9 mouse cellular contexts compared by ENCODE assay signal in the genomic region with DNA sequence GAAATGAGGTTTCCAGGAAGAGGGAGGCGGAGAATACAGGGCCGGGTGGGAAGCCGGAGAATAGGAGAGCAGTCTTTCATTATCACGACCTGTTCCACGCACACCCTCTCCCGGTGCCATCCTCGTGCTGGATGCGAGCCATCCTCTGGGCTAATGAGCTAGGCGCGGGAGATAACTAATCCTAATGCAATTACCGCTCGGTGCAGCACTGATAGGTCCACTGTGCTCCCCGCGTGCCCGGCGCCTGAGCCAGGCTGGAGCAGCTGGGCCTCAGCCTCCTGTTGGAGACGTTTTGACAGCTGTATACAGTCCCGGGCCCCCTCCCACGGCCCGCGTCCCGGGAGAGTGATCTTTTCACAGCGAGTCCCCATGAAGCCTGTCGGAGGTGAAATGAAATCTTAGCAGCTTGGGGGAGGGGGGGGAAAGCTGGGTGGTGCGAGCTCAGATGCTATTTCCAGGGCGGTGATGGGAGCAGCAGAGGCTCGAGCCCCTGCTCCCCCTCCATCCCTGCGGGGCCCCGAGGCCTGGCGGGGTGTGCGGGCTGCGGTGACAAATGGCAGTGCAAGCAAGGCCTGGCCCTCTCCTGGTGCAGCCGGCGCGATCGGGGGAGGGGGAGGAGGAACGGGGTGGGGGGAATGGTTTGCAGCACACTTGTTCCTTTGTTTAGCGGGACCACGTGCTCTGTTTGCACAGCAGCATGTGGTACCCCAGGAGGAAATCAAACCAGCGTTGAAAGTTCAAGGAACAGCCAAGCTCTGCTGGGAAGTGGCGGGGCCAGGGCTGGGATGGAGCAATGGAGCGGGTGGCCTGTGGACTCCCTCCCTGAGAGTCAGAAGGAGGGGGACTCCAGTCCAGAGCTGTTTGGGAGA.
A peak's percentile ranks its signal among the peaks of the same experiment; 100 is the strongest.
DNase-seq lines count a peak whose midpoint lies in the region; ATAC-seq and TF ChIP-seq lines count a peak whose summit lies in the region.
"Had no signal": no experiment of that assay in that cellular context is flagged by ENCODE, and none has a peak within 500 bp of the region (broad histone marks: within the 10 kb centered on the region; RNA-seq: fewer than 3 reads in every experiment).

No protein-coding gene starts in this region.

- DNase-seq in spleen, adult 2 months (ENCODE audit: low read depth in 1 of 2, low spot score in 2 of 2) = no peak
- no peak for DNase-seq in spleen, postnatal 4 days (ENCODE audit: low spot score in 2 of 2)
- DNase-seq in fibroblast of lung, adult 2 months (ENCODE audit: low read depth) = peak; percentile 83
- peak; percentile 73 for DNase-seq in kidney, postnatal 10 days
- DNase-seq in midbrain, postnatal 0 days (ENCODE audit: low spot score) = peak; percentile 89
- DNase-seq in testis, postnatal 10 days (ENCODE audit: low spot score) = peak; percentile 81

- H3K4me3 ChIP-seq in spleen, adult 2 months (ENCODE audit: extremely low read depth, insufficient read depth, insufficient read length) = peak overlapping the region; percentile 29; the same call in 1 of the 2 replicates
- H3K4me3 ChIP-seq in heart, embryonic 11.5 days (ENCODE audit: low read depth, low read length) = peak overlapping the region; percentile 34
- peak overlapping the region; percentile 35 for H3K4me3 ChIP-seq in limb, embryonic 15.5 days
- H3K4me3 ChIP-seq in midbrain, postnatal 0 days (ENCODE audit: low read depth, low read length) = peak overlapping the region; percentile 22
- H3K4me3 ChIP-seq: megakaryocyte, embryonic 14.5 days had no signal

- 9% methylated on average over 42 of the region's 42 CpGs for WGBS in spleen, adult 2 months
- 2% methylated on average over 42 of the region's 42 CpGs for WGBS in heart, embryonic 11.5 days (ENCODE audit: insufficient replicate concordance)
- 1% methylated on average over 42 of the region's 42 CpGs for WGBS in limb, embryonic 15.5 days
- whole genome bisulfite sequencing in midbrain, postnatal 0 days = under 1% methylated on average over 37 of the region's 42 CpGs

- H3K36me3 ChIP-seq in spleen, adult 2 months (ENCODE audit: control insufficient read depth, insufficient read depth, low read length) = no peaks in the 10 kb centered on the region
- H3K36me3 ChIP-seq in heart, embryonic 11.5 days (ENCODE audit: control insufficient read depth, insufficient read depth, low read length) = no peaks in the 10 kb centered on the region
- no peaks in the 10 kb centered on the region for H3K36me3 ChIP-seq in limb, embryonic 15.5 days
- no peaks in the 10 kb centered on the region for H3K36me3 ChIP-seq in midbrain, postnatal 0 days (ENCODE audit: insufficient read depth, low read length)

- peak overlapping the region; percentile 78 for H3K9ac ChIP-seq in heart, embryonic 11.5 days (ENCODE audit: low read depth, low read length)
- H3K9ac ChIP-seq in limb, embryonic 15.5 days = peak overlapping the region; percentile 17
- peak overlapping the region; percentile 54 for H3K9ac ChIP-seq in midbrain, postnatal 0 days (replicated peaks; ENCODE audit: low read length, poor library complexity, severe bottlenecking)

- no peaks in the 10 kb centered on the region for H3K9me3 ChIP-seq in heart, embryonic 11.5 days (replicated peaks; ENCODE audit: control insufficient read depth, low read length)
- H3K9me3 ChIP-seq in limb, embryonic 15.5 days = no peaks in the 10 kb centered on the region
- H3K9me3 ChIP-seq in midbrain, postnatal 0 days (ENCODE audit: low read length) = no peaks in the 10 kb centered on the region

- TF ChIP-seq CTCF in spleen, adult 2 months (IDR thresholded peaks at IDR 0.05; ENCODE audit: extremely low read depth, insufficient read depth, insufficient read length, insufficient replicate concordance) = no peak
- peak; percentile 33 for TF ChIP-seq CTCF in midbrain, postnatal 0 days (IDR thresholded peaks at IDR 0.05)

- H3K4me2 ChIP-seq in heart, embryonic 11.5 days = peak overlapping the region; percentile 75
- peak overlapping the region; percentile 54 for H3K4me2 ChIP-seq in limb, embryonic 15.5 days
- H3K4me2 ChIP-seq in midbrain, postnatal 0 days (ENCODE audit: low read depth, low read length, poor library complexity, severe bottlenecking) = peak overlapping the region; percentile 51

- no peak for TF ChIP-seq POLR2A in spleen, adult 2 months (IDR thresholded peaks at IDR 0.05; ENCODE audit: low read depth, low read length)

- peak; percentile 83 for ATAC-seq in heart, embryonic 11.5 days (replicated peaks; ENCODE audit: insufficient number of reproducible peaks, low FRiP score, low TSS enrichment)
- ATAC-seq in limb, embryonic 15.5 days (ENCODE audit: insufficient number of reproducible peaks, low FRiP score, low TSS enrichment, low read depth) = peak; percentile 90
- ATAC-seq in midbrain, postnatal 0 days (ENCODE audit: low FRiP score) = peak; percentile 92

- H3K27ac ChIP-seq in spleen, adult 2 months (ENCODE audit: insufficient read depth, low read length) = peak overlapping the region; percentile 57
- H3K27ac ChIP-seq in heart, embryonic 11.5 days (ENCODE audit: low read depth, low read length) = peak overlapping the region; percentile 92
- peak overlapping the region; percentile 96 for H3K27ac ChIP-seq in limb, embryonic 15.5 days
- H3K27ac ChIP-seq in midbrain, postnatal 0 days (ENCODE audit: low read depth, low read length) = peak overlapping the region; percentile 92

- H3K27me3 ChIP-seq in spleen, adult 2 months (ENCODE audit: control insufficient read depth, insufficient read depth, low read length) = no peaks in the 10 kb centered on the region; the same call in 1 of the 2 replicates
- H3K27me3 ChIP-seq in heart, embryonic 11.5 days (ENCODE audit: control insufficient read depth, insufficient read depth, low read length) = no peaks in the 10 kb centered on the region
- H3K27me3 ChIP-seq in limb, embryonic 15.5 days = no peaks in the 10 kb centered on the region
- no peaks in the 10 kb centered on the region for H3K27me3 ChIP-seq in midbrain, postnatal 0 days (ENCODE audit: insufficient read depth, low read length)

- no peaks in the 10 kb centered on the region for H3K4me1 ChIP-seq in spleen, adult 2 months (ENCODE audit: control insufficient read depth, insufficient read depth, insufficient read length)
- H3K4me1 ChIP-seq in heart, embryonic 11.5 days (ENCODE audit: control insufficient read depth, insufficient read depth, low read length) = peaks cover 4% of the 10 kb centered on the region; the same call in 1 of the 2 replicates
- peaks cover 27% of the 10 kb centered on the region for H3K4me1 ChIP-seq in limb, embryonic 15.5 days
- H3K4me1 ChIP-seq in midbrain, postnatal 0 days (ENCODE audit: insufficient read depth, low read length) = peaks cover 4% of the 10 kb centered on the region; the same call in 1 of the 2 replicates
- H3K4me1 ChIP-seq: megakaryocyte, embryonic 14.5 days had no signal

Comparison
In these comparisons a context has a peak if more than half of its experiments do, and no peak if none do; other contexts are left out.
1. DNase-seq: peak in fibroblast of lung, adult 2 months (single experiment), kidney, postnatal 10 days (single experiment), midbrain, postnatal 0 days (single experiment) and testis, postnatal 10 days (single experiment); none in spleen, adult 2 months (0 of 2) and spleen, postnatal 4 days (0 of 2).
2. H3K9ac ChIP-seq: peak in every context shown above with its lines; median percentile 78 in heart, embryonic 11.5 days; 54 in midbrain, postnatal 0 days; 17 in limb, embryonic 15.5 days.
3. Peak in every context shown above with its lines, with median percentiles within 50 percentile points of each other: H3K27ac ChIP-seq, H3K4me3 ChIP-seq, ATAC-seq and H3K4me2 ChIP-seq.